Mouse (Mus musculus) forebrain, embryonic 16.5 days (tissue): ENCODE measurements around the gene Grm4. TPM values are rescaled to one million over a fixed set of nuclear protein-coding genes. Genes with fewer than 3 reads are reported as not detected.

Source experiments
- ATAC-seq: fragments of 200-750 bp; cut with Nextera tagmentation; 2 replicates; pipeline ENCODE4 v1.8.0; 2017; ENCODE audit warnings: mild to moderate bottlenecking, moderate library complexity
- H3K27ac ChIP-seq: fragments of 300-500 bp; sonication (generic); 2 replicates; pipeline ENCODE4 v1.5.1; 2014; ENCODE audit warnings: low read length, control low read depth
- H3K27me3 ChIP-seq: fragments of 300-500 bp; sonication (generic); replicated peaks from 2 replicates; pipeline ENCODE4 v1.6.1; 2014; ENCODE audit warnings: low read length; ENCODE audit not compliant: control insufficient read depth, insufficient read depth
- H3K36me3 ChIP-seq: fragments of 300-500 bp; sonication (generic); 2 replicates; pipeline ENCODE4 v1.6.1; 2014; ENCODE audit not compliant: control insufficient read depth, insufficient read depth
- H3K4me1 ChIP-seq: fragments of 300-500 bp; sonication (generic); replicated peaks from 2 replicates; pipeline ENCODE4 v1.6.1; 2014; ENCODE audit warnings: low read length; ENCODE audit not compliant: control insufficient read depth, insufficient read depth
- H3K4me2 ChIP-seq: fragments of 300-500 bp; sonication (generic); 2 replicates; pipeline ENCODE4 v1.6.1; 2014; ENCODE audit warnings: mild to moderate bottlenecking, low read length, control low read depth
- H3K4me3 ChIP-seq: fragments of 300-500 bp; sonication (generic); replicated peaks from 2 replicates; pipeline ENCODE4 v1.5.1; 2014; ENCODE audit warnings: mild to moderate bottlenecking, low read length, control low read depth
- H3K9ac ChIP-seq: fragments of 300-500 bp; sonication (generic); replicated peaks from 2 replicates; pipeline ENCODE4 v1.6.1; 2014; ENCODE audit warnings: low read depth, low read length, control low read depth
- H3K9me3 ChIP-seq: fragments of 300-500 bp; sonication (generic); 2 replicates; pipeline ENCODE4 v1.6.1; 2016; ENCODE audit warnings: low read length; ENCODE audit not compliant: control insufficient read depth
- WGBS: fragments of 180-500 bp; shearing (Covaris S2); extraction: QIAGEN DNeasy Blood & Tissue Kit; methylation state at CpG from one replicate; pipeline ENCODE4 v1.1.7; 2014; 5-methylcytosine and 5-hydroxymethylcytosine counted together
- polyA plus RNA-seq: library from polyadenylated mRNA; unstranded; fragments of >200 nt; fragmentation: Nextera tagmentation; extraction: Ambion mirVana; gene quantifications from 2 replicates; pipeline ENCODE4 v1.2.1, GENCODE M21; 2015

Gene Grm4
- polyA plus RNA-seq, 1 experiment from 2014 or later = 4.0 TPM

GRCm38 (mm10) chr17:27457038-27457577 lies 64.1 kb downstream of the Grm4 start:
- Histone ChIP-seq H3K27me3 (no peaks in the 10 kb centered on the region), H3K4me1 (peaks cover 4% of the 10 kb centered on the region), H3K4me3 (no peak overlapping the region), H3K9ac (no peak overlapping the region), H3K4me2 (no peak overlapping the region), H3K36me3 (no peaks in the 10 kb centered on the region), H3K9me3 (no peaks in the 10 kb centered on the region), H3K27ac (no peak overlapping the region)
- 87% methylated on average over 9 of the region's 9 CpGs for WGBS
- ATAC-seq = no peak

GRCm38 (mm10) chr17:27456364-27456763 lies 64.8 kb downstream of the Grm4 start:
- ATAC-seq = no peak
- WGBS = 55% methylated on average over 11 of the region's 11 CpGs

GRCm38 (mm10) chr17:27455012-27455784 lies 66.0 kb downstream of the Grm4 start:
- 85% methylated on average over 9 of the region's 9 CpGs for WGBS
- H3K27me3 ChIP-seq = no peaks in the 10 kb centered on the region
- H3K9ac ChIP-seq = no peak overlapping the region
- no peak overlapping the region for H3K4me3 ChIP-seq
- H3K36me3 ChIP-seq = no peaks in the 10 kb centered on the region
- H3K4me2 ChIP-seq = no peak overlapping the region
- no peak overlapping the region for H3K27ac ChIP-seq
- no peaks in the 10 kb centered on the region for H3K9me3 ChIP-seq
- ATAC-seq = no peak
- peaks cover 4% of the 10 kb centered on the region for H3K4me1 ChIP-seq

More at GRCm38 (mm10) chr17:27456364-27456763, 64.8 kb downstream of the Grm4 start:
- Histone ChIP-seq H3K4me1 (peaks cover 4% of the 10 kb centered on the region), H3K4me2 (no peak overlapping the region), H3K9me3 (no peaks in the 10 kb centered on the region), H3K9ac (no peak overlapping the region), H3K27ac (no peak overlapping the region), H3K4me3 (no peak overlapping the region), H3K27me3 (no peaks in the 10 kb centered on the region), H3K36me3 (no peaks in the 10 kb centered on the region)

DNA sequence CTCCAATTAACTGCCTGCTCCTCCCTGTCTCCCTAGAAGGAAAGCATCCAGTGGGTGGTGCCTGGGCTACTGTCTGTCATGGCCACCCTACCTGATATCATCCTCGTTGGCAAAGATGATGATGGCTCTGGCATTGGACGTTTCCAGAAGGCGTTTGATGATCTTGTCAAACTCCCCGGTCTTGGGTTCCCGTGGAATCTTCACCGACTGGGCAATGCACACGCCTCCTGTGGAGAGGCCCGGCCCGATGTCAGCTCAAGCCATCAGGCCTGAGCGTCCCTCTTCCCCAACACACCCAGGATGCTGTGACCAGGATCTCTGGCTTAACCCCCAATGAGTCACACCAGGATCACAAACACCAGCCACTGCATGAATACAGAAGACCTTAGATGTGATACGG lies 66.8 kb downstream of the Grm4 start:
- H3K9me3 ChIP-seq = no peaks in the 10 kb centered on the region
- no peak overlapping the region for H3K27ac ChIP-seq
- H3K9ac ChIP-seq = no peak overlapping the region
- no peak overlapping the region for H3K4me3 ChIP-seq
- ATAC-seq = no peak
- no peaks in the 10 kb centered on the region for H3K36me3 ChIP-seq
- peaks cover 4% of the 10 kb centered on the region for H3K4me1 ChIP-seq
- no peak overlapping the region for H3K4me2 ChIP-seq
- H3K27me3 ChIP-seq = no peaks in the 10 kb centered on the region
- WGBS = 88% methylated on average over 11 of the region's 11 CpGs

- no peak for ATAC-seq
- Histone ChIP-seq H3K9ac (no peak overlapping the region), H3K36me3 (no peaks in the 10 kb centered on the region), H3K4me2 (no peak overlapping the region), H3K4me1 (peaks cover 4% of the 10 kb centered on the region), H3K4me3 (no peak overlapping the region), H3K27me3 (no peaks in the 10 kb centered on the region), H3K9me3 (no peaks in the 10 kb centered on the region), H3K27ac (no peak overlapping the region)
- 91% methylated on average over 8 of the region's 8 CpGs for WGBS
These were observed 68.2 kb downstream of the Grm4 start for GRCm38 (mm10) chr17:27453045-27453444.

DNA sequence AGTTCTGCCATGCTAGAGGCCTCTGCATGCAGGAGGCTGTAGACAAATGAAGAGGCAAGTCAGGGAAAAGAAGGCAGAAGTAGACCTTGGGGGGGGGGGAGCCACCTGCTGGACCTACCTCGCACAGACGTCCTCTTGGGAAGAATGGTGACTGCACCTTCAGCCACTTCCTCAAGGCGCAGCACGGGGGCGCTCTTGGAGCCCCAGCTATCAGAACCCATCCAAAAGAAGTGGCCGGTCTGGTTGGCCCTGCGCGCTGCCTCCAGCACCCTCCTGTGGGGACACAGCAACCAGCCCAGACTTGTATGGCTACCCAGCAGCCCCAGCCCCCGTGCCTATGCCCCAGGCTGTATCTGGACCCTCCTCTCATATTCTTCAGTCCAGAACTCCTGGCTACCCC lies 69.4 kb downstream of the Grm4 start:
- Histone ChIP-seq H3K27ac (no peak overlapping the region), H3K4me1 (peaks cover 4% of the 10 kb centered on the region), H3K4me3 (no peak overlapping the region), H3K9ac (no peak overlapping the region), H3K36me3 (no peaks in the 10 kb centered on the region), H3K27me3 (no peaks in the 10 kb centered on the region), H3K4me2 (no peak overlapping the region), H3K9me3 (no peaks in the 10 kb centered on the region)
- ATAC-seq = no peak
- WGBS = 24% methylated on average over 9 of the region's 9 CpGs

DNA sequence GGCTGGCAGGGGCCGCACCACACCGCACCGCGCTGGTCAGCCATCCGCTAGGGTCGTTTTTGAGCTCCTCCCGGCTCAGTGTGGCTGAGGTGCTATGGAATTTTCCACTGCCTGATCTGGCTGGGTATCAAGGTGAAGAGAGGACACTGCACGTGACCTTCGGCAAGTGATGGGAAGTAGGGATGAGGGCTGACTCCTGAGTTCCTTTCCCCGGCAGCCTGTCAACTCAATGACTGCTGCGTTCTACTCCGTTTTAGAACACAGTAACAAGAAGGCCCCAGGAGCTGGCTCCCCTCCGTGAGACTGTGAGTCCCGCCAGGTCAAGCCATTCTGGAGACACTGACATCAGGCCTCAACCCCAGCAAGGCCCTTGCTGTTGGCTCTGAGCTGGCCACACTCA lies 70.0 kb downstream of the Grm4 start:
- no peak overlapping the region for H3K4me2 ChIP-seq
- H3K36me3 ChIP-seq = no peaks in the 10 kb centered on the region
- no peak overlapping the region for H3K9ac ChIP-seq
- no peak overlapping the region for H3K27ac ChIP-seq
- no peak for ATAC-seq
- peaks cover 1% of the 10 kb centered on the region for H3K4me1 ChIP-seq
- H3K27me3 ChIP-seq = no peaks in the 10 kb centered on the region
- 91% methylated on average over 14 of the region's 14 CpGs for WGBS
- no peak overlapping the region for H3K4me3 ChIP-seq
- H3K9me3 ChIP-seq = no peaks in the 10 kb centered on the region

DNA sequence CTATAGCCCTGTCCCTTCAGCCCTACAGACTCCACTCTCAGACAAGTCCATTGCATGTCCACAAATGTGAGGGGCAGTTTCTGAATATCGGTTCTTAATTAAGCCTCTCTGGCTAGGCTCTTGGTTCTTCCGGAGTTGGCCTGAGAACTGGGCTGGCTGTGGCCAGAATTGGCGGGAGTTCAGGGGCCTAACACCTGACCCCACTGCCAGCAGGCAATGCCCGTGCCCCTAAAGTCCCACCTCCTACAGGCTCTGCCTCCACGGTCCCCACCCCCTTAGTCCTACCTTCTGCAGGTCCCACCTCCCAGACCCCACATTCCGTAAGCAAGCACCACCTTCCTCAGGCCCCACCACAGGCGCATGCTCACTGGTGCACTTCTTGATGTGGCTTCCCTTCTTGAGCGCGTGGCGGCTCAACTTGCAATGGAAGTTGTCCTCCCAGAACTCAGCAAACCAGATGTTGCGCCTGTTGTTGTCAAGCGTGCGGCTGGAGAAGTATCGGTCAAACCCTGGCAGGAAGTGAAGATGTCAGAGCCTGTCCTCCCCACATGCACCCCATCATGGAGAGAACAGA lies 71.4 kb downstream of the Grm4 start:
- no peaks in the 10 kb centered on the region for H3K9me3 ChIP-seq
- ATAC-seq = no peak
- peaks cover 7% of the 10 kb centered on the region for H3K4me1 ChIP-seq
- no peaks in the 10 kb centered on the region for H3K36me3 ChIP-seq
- no peak overlapping the region for H3K4me2 ChIP-seq
- no peak overlapping the region for H3K4me3 ChIP-seq
- no peaks in the 10 kb centered on the region for H3K27me3 ChIP-seq
- no peak overlapping the region for H3K9ac ChIP-seq
- WGBS = 89% methylated on average over 14 of the region's 14 CpGs
- no peak overlapping the region for H3K27ac ChIP-seq

- ATAC-seq = no peak
- H3K27ac ChIP-seq = no peak overlapping the region
- WGBS = 45% methylated on average over 6 of the region's 6 CpGs
These were observed 72.5 kb downstream of the Grm4 start for GRCm38 (mm10) chr17:27448749-27449148.

More at GRCm38 (mm10) chr17:27448749-27449148, 72.5 kb downstream of the Grm4 start:
- no peak overlapping the region for H3K9ac ChIP-seq
- H3K27me3 ChIP-seq = no peaks in the 10 kb centered on the region
- H3K4me2 ChIP-seq = no peak overlapping the region
- no peak overlapping the region for H3K4me3 ChIP-seq
- no peaks in the 10 kb centered on the region for H3K36me3 ChIP-seq
- no peaks in the 10 kb centered on the region for H3K9me3 ChIP-seq
- H3K4me1 ChIP-seq = peaks cover 7% of the 10 kb centered on the region
